Mouse (Mus musculus) right cerebral cortex, adult 2 months (tissue): Measurements from ENCODE around the gene Alg9.

Experiments
- DNase-seq, 2 experiments: peaks; one replicate each; pipeline ENCODE4 v3.0.0; 2021 to 2022; ENCODE audit warnings: low spot score in 2 of 2

Gene Alg9

DNA sequence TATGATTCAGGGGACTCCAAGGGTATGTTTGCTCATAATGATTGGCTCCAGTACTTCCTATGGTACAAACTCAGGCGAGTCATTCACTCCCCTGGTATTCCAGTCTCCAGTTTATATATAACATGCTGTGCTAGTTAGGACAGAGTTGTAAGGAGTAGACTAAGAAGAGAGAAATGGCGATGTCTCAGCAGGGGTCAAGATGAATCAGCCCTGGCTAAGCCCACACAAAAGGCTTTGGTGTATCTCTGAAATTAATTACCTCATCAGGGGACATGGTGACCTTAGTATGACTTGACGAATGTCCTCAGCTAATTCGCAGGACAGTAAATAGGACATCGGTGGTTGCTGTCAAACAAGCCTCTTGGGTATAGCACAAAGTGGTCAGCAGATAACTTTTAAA is 18.1 kb upstream of the Alg9 start:
- no peak for DNase-seq

DNA sequence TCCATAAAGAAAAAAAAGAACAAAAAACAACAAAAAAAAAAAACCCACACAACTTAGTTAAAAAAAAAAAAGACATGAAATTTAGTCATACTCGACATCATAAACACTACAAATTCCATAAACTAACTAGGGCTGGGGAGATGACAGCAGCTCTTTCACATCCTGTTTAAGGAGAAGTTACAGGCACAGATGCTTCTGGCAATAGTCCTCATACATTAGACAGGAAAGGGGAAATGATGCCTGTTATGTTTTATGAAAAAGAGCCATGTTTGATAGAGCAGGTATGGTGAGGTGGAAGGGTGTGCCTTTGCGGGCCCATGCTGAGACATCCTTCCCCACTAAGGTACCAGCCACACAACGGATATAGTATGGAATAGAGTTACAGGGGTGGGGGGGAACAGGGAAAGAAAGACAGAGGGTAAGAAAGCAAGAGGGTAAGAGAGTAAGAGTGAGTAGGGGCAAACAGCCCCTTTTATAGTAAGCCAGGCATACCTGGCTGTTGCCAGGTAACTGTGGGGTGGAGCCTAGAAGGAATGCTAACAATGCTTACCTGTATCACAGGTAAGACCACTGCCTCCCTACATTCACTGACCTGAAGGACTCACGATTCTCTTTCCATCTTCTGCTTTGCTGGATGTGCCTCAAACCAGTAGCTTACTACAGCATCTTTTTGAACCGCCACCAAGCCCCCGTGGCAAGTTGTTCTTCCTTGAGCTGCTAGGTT is 13.1 kb upstream of the Alg9 start:
- no peak for DNase-seq

DNA sequence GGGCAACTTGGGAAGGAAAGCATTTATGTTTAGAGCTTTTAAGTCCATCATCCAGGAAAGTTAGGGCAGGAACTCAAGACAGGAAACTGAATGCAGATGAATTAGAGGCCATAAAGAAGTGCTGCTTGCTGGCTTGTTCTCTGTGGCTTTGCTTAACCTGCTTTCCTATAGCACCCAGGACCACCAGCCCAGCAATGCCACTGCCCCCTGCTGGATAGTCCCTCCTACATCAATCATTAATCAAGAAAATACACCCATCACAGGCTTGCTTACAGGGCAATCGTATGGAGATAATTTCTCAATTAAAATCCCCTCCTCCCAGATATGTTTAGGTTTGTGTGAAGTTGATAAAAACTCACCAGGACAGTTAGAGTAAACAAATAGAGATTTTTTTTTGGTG is 11.5 kb upstream of the Alg9 start:
- no peak for DNase-seq

DNA sequence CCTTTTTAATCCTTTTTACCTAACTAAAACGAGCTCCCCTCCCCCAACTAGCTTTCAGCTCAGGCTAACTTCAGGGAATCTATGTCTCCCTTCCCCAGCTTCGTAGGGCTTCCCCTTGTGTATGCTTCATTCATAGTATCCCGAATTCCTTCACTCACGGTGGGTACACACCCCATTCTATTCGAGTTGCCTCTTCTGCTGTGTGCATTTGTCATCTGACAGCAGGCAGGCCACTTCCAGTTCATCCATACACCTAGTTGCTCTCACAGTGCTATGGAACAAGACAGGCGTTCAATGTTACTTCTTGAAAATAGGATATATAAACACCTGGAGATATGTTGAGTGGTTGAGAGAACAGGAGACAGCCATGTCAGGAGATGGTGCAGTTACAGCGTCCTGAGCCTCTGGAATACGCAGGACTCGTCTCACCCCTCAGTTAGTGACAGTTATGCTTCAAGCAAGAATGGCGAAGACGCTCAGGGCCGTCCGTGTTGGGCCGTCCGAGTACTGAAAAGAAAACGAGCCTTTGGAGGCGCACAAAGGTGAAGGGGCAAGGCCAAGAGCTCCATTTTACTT is 7.2 kb upstream of the Alg9 start:
- DNase-seq: no peak

DNA sequence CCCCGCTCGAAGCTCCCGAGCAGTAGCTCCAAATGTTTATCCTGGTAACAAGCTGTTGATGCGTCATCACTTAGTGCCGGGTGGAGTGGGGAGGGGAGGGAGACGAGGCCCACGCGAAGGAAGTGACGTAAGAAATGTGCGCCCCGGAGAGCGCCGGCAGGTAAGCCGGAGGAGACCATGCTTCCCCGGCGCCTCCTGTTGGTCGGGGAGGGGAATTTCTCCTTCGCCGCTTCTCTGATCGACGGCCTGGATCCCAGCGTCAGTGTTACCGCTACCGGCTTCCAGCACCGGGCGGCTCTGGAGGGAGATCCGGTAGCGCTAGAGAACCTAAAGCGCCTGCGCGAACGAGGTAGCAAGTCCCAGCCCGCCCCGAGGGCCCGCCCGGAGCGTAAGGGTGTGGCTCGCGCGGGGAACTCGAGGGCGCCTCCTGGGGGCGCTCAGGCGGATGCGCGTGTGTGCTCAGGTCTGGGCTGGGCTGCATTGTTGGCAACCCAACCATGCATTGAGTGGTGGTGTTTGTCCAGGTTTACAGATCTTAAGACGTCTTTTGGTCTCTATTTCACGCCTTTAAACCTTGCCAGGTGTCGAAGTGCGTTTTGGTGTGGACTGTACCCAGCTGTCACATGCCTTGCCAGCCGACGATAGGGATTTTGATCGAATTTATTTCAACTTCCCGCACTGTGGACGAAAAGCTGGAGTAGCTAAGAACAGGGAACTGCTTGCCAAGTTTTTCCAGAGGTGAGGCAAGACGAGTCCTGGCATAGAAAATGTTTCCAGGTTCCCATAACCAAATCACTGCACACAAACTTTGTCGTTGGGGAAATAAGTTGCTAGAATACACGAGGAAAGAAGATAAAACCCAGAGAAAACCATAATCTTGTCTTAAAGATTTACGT is 6.5 kb upstream of the Alg9 start, which contains the start of gene Fdxacb1:
Fdxacb1 (plus strand) TSS at position 130 of the 896 bp plus-strand sequence.
- DNase-seq: peak; percentile 99 to 100

DNA sequence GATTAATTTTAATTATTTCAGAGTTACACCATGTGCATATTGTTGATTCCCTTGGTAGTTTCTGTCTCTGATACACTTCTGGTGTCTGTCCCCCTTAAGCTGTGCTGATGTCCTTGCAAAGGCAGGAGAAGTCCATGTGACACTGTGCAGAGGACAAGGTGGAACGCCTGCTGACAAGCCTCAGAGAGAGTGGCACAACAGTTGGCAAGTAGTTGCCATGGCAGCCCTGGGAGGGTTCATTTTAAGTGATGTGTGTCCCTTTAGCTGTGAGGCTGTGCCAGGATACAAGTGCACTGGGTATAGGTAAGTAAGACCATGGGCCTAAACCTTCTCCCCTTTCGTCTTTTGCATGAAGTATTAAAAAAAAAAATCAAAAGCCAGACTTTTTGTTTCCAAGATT is 4.8 kb upstream of the Alg9 start:
- DNase-seq: no peak

DNA sequence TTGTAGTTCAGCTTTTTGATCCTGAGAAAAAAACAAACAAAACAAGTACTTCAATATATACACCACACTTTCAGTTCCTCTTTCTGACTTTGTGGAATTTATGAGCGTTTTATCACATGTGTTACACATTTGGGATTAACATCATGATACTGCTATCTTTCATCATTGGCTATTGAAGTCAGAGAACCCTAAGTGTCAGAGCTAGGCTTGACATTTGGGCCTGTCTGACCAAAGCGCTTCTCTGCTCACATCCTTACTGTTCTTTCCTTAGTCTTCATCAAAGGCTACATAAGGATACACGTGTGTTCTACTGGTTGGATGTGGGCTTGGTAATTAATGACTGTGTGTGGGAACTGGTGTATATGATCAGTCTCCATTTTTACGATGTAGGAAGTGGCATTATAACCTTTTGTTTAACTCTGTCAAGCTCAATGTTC is 775 bp upstream of the Alg9 start:
- DNase-seq: no peak

DNA sequence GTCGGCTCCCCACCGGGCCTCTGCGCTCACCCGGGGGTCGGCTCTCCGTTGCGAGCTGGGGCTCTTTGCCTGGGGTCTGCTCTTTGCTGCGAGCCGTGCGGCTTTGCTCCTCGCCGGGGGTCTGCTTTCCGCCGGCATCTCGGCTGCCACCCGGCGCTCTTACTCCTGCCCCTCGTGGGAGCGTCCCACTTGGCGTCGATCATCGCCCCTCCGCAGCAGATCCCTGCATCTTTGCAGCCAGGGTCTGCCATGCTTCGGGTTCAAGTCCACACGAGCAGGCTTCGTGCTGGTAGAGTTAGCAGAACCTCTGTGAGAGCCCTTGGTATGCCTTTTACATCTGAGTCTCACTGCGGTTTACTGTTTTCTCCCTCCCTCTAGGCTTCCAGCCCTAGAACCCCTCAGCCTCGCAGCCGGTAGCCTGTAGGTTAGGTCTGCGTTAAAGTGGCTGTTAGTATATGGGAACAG is 875 bp downstream of the Alg9 start:
- no peak for DNase-seq

DNA sequence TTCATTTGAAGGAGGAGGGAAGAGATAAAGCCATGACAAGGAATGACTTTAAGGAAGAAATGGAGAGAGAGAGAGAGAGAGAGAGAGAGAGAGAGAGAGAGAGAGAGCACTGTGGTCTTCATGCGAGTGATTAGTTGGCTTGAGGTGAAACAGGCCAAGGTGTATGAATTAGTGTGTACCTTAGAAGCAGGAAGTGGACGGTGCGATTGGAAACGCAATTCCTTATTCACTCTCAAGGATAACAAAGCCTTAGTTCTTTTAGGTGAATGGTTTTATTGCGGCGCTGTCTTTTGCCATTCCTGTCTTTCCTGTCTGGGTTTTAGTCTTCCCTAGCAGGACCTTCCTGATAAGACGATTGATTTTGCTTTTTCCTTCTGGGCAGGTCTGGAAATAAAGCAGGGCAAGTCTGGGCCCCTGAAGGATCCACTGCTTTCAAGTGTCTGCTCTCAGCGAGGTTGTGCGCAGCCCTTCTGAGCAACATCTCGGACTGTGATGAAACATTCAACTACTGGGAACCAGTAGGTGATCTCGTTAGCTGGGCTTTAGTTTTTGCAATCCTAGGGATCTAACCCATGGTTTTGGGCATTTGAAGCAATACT is 1.4 kb downstream of the Alg9 start:
- DNase-seq: no peak

DNA sequence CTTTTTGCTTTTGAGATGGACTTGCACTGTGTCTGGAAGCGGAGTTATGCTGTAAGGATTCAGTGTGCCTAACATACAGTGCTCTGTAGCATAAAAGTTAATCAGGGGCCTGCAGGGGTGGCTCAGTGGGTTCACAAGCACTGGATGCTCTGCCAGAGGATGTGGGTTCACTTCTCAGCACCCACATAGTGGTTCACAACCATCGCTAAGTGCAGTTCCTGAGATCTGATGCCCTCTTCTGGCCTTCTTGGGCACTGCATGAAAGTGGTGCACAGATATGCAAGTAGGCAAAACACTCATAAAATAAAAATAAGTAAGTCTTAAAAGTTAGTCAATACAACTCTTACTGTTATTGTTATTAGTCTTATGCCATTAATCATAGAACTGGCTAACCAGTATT is 7.3 kb downstream of the Alg9 start:
- DNase-seq: peak; percentile 25 to 46

DNA sequence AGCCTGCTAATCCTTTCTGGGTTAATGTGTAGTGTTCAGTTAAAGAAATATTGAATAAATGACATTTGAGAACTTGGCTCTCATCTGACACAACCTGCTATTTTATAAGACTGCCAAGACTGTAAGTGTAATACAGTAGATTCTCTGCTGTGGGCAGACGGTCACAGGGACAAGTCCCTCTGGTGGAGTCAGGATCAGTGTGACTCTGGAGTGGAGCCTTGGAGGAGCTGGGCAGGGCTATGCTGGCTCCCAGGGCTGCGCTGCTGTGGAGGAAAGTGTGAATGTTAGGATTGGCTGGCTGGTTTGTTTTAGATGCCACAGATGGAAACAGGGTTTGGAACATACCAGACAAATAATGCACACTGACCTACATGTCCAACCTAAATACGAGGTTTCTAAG is 20.4 kb downstream of the Alg9 start:
- DNase-seq: no peak

DNA sequence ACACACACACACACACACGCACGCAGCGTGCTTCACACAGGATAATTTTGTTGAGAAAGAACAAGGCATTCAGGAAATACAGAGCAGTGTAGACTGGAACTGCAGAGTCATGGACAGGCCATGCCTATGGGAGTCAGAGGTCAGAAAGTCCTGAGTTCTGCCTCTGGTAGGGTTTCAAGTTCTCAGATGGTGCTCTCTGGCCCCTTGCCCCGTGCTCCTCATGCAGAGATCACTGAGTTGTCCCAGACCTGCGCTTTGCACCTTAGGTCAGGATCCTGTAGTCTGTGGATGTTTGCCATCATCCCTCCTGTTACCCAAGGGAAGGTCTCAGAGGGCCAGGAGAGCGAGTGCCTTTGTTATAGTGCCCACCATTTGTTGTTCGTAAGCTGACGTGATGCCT is 22.0 kb downstream of the Alg9 start:
- no peak for DNase-seq

DNA sequence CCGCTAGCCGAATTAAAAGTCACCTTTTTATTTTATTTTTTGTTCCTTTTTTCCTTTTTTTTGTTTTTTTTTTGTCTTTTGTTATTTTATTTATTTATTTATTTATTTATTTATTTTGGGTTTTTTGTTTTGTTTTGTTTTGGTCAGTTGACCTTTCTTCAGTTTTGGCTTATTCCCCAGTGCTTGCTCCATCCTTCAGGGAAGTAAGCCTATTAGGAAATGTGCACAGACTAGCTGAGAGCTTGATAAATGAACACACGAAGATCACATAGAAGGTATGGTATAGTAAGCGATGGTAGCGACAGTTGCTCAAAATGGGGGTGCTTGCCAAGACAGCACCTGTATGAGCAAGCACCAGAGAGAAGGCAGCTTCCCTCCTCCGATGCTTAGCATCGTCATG is 22.8 kb downstream of the Alg9 start:
- no peak for DNase-seq

DNA sequence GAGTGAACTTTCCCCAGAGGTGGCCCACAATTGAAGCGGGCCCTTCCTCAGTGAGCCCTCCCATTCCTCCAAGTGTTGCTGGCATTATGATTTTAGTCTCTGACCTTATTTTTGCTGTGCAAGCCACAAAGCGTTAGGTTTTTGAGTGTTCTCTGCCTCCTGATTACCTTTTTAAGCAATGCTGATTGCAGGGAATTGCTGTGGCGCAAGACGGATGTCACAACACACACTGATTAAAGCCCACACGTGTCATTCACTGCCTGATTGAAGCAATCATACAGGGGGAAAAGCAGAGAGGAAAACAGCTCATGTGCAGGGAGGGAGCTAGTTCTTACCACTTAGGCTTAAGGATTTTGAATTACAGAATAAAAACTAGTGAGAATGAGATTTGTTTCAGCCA is 23.5 kb downstream of the Alg9 start:
- no peak for DNase-seq

DNA sequence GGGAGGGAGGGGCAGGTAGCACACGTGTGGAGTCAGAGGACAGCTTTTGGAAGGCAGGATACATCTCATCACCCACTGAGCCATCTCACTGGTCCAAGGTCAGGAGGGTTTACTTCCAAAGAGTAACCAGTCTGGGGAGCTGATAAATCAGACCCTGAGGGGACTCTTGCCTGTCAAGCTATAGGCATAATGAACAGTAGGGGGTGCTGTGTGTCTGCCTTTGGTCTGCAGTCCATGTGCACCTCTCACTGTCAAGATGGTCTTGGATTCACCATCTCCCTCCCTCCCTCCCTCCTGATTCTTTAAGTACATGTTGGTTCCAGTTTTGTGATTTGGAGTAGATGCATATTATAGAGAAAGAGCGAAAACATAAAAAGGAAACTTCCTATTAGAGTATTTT is 26.2 kb downstream of the Alg9 start:
- peak in 1 of 2 experiments; percentile 45 for DNase-seq

DNA sequence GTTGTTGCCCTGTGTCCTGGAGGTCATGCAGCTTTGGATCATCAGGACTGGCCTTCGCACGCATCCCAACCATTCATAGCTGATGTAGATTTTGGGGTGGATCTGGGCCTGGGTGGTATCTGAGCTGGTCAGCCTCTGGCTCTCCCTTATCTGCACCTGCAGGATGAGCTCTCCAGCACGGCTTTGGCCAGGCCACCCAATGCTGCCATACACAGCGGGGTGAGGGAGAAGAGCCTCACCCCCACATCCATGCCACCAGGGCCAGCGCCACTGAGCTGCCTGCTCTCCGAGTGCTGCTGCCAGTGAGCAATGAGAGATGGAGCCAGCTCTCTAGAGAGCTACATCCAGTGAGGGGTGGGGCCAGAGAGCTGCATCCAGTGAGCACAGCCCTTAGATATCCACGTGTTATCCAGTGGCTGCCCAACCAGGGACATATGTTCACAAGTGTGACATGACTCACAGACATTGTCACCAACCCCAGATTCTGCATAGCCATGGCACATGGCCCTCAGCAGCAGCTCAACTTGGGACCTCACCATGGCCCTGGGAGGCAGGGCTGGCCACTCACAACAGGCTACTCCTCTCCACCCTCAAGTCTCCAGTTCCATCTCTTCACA is 28.3 kb downstream of the Alg9 start:
- no peak for DNase-seq

DNA sequence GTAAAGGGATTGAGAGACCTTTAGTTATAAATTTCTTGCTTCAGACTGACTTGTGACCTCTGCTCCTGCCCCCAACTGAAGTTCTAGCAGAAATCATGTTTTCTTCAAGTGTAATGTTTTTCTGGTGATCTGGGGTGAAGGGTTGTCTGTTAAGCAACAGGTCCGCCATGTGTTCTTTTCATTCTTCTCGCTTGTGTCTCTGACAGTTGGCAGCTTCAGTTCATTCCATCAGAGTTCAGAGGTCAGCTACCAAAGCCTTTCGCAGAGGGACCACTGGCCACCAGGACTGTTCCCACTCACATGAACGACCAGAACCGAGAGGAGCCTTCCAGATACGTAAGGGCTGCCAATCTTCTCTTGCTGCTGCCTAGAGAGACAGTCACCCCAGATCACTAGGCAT is 33.7 kb downstream of the Alg9 start:
- no peak for DNase-seq

DNA sequence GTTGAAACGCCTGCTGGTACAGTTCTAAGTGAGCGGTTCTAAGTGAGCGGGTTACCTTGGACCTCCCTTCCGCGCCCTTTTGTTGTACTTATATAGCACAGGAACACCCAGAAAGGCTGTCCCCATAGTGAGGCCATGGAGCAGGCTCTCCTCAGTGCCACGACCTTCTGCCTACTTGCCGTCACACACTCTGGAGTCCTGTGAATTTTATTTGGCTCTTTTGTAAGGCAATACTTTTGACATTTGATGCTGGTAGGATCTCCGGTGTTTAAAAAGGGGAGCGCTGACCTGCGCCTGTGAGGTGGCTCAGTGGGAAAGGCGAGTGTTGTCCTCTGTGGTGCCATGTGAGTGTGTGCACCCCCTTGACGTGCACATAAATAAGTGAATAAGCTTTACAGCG is 34.3 kb downstream of the Alg9 start:
- no peak for DNase-seq

DNA sequence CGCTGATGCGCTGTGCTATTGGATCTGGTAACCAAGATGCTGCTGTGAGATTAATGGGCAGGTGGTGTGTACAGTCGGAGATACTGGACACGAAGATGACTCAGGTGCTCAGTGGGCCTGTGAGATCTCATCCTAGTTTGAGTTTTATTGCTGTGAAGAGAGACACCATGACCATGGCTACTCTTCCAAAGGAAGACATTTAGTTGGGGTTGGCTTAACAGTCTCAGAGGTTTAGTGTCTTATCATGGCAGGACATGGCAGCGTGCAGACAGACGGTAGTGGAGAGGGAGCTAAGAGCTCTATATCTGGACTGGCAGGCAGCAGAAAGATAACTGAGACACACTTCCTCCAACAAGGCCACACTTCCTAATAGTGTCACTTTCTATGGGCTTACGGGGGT is 36.4 kb downstream of the Alg9 start:
- no peak for DNase-seq

DNA sequence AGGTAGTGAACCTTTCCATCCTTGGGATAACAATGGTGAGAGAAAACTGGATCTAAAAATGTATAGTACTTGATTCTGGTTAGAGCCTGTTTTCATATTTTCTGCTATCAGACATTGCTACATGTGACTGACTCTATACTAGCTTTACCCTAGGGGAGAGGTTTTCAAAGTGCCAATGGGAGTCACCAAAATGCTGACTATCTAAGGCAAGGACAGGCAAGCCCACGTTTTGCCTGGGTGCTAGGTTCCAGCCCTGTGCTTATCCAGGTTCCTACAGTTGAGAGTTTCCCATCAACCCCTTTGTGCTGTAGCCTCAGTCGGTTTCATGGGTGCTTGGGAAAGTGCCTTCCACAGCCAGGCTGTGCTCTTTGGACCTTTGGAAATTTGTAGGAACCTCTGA is 36.9 kb downstream of the Alg9 start:
- DNase-seq: no peak

DNA sequence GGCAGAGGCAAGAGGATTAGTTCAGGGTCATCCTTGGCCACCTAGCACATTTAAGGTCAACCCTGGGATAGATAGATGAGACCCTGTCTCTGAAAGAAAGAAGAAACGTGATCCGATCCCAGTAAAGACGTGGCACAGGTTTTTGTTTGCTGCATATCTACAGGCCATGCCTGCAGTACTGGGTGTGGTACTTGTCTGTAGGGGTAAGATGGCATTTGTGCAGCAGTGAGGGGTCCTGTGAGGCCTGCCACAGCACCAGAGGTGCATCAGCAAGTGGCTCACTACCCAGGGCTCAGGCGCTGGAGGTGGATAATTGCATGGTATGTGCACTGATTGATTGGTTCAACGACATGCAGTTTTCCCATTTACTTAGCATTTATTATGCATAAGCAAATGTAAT is 39.0 kb downstream of the Alg9 start:
- no peak for DNase-seq

DNA sequence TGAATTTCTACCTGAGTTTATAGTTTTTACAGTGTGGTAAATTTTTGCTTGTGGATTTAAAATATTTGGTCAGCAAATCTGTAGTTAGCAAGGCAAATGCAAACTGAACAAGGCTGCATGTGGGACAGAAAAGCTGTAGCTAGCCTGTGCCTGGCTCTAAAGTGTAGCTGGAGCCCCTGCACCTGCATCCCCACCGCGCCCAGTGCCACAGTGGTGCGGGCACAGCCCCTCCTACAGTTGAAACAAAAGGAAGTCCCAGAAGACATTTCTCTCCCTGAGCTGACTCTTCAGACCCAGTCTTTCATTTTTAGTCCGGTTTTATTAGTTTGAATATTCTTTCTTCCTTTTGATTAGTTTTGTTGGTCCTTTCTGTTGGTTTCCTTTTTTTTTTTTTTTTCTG is 40.8 kb downstream of the Alg9 start:
- DNase-seq: no peak
